Mouse (Mus musculus) embryonic facial prominence, embryonic 14.5 days (tissue): ENCODE data around the gene Tlr3. TPM values are rescaled to one million over a fixed set of nuclear protein-coding genes. Genes with fewer than 3 reads are reported as not detected.

Experiments used
- ATAC-seq: fragments of 200-750 bp; cut with Nextera tagmentation; 2 replicates; pipeline ENCODE4 v1.8.0; 2017; ENCODE audit warnings: low read depth, moderate number of reproducible peaks, moderate TSS enrichment
- DNase-seq: peaks from one replicate; pipeline ENCODE4 v3.0.0-alpha.2; 2015; ENCODE audit warnings: low spot score
- H3K27ac ChIP-seq: fragments of 300-500 bp; sonication (generic); replicated peaks from 2 replicates; pipeline ENCODE4 v1.5.1; 2014; ENCODE audit warnings: low read depth, mild to moderate bottlenecking, low read length, moderate library complexity
- H3K27me3 ChIP-seq: fragments of 300-500 bp; sonication (generic); replicated peaks from 2 replicates; pipeline ENCODE4 v1.6.1; 2014; ENCODE audit warnings: low read length; ENCODE audit not compliant: control insufficient read depth, insufficient read depth
- H3K36me3 ChIP-seq: fragments of 300-500 bp; sonication (generic); 2 replicates; pipeline ENCODE4 v1.6.1; 2014; ENCODE audit warnings: low read length, mixed read lengths; ENCODE audit not compliant: control insufficient read depth, insufficient read depth
- H3K4me1 ChIP-seq: fragments of 300-500 bp; sonication (generic); 2 replicates; pipeline ENCODE4 v1.6.1; 2014; ENCODE audit warnings: antibody characterized with exemption, low read length; ENCODE audit not compliant: control insufficient read depth, insufficient read depth
- H3K4me2 ChIP-seq: fragments of 300-500 bp; sonication (generic); 2 replicates; pipeline ENCODE4 v1.6.1; 2014; ENCODE audit warnings: low read depth, mild to moderate bottlenecking, low read length, moderate library complexity, mixed read lengths
- H3K4me3 ChIP-seq: fragments of 300-500 bp; sonication (generic); 2 replicates; pipeline ENCODE4 v1.5.1; 2014; ENCODE audit warnings: low read depth, mild to moderate bottlenecking, low read length
- H3K9ac ChIP-seq: fragments of 300-500 bp; sonication (generic); 2 replicates; pipeline ENCODE4 v1.6.1; 2014; ENCODE audit warnings: low read depth, mild to moderate bottlenecking, low read length, moderate library complexity, mixed read lengths
- H3K9me3 ChIP-seq: fragments of 300-500 bp; sonication (generic); 2 replicates; pipeline ENCODE4 v1.6.1; 2016; ENCODE audit warnings: low read length; ENCODE audit not compliant: control insufficient read depth
- WGBS: fragments of 180-500 bp; shearing (Covaris S2); extraction: QIAGEN DNeasy Blood & Tissue Kit; methylation state at CpG from one replicate; pipeline ENCODE4 v1.1.7; 2014; 5-methylcytosine and 5-hydroxymethylcytosine counted together
- polyA plus RNA-seq: library from polyadenylated mRNA; unstranded; fragments of >200 nt; fragmentation: Nextera tagmentation; extraction: Ambion mirVana; gene quantifications from 2 replicates; pipeline ENCODE4 v1.2.1, GENCODE M21; 2014

The Tlr3 gene
- polyA plus RNA-seq, 1 experiment from 2014 or later: 2.6 TPM

GRCm38 (mm10) chr8:45363220-45363619 lies 47.7 kb downstream of the Tlr3 start:
- ATAC-seq (no peak), DNase-seq (no peak)
- H3K9me3 ChIP-seq: no peaks in the 10 kb centered on the region
- no peak overlapping the region for H3K9ac ChIP-seq
- H3K4me3 ChIP-seq: no peak overlapping the region
- 69% methylated on average over 1 of the region's 1 CpGs for WGBS
- H3K36me3 ChIP-seq: no peaks in the 10 kb centered on the region
- no peaks in the 10 kb centered on the region for H3K4me1 ChIP-seq
- H3K27ac ChIP-seq: no peak overlapping the region
- no peaks in the 10 kb centered on the region for H3K27me3 ChIP-seq
- no peak overlapping the region for H3K4me2 ChIP-seq

GRCm38 (mm10) chr8:45362323-45362722 lies 48.6 kb downstream of the Tlr3 start:
- no peak for ATAC-seq
- WGBS: 58% methylated on average over 6 of the region's 6 CpGs
- H3K4me1 ChIP-seq: peaks cover 3% of the 10 kb centered on the region; the same call in 1 of the 2 replicates
- no peak for DNase-seq
- H3K9ac ChIP-seq: no peak overlapping the region
- no peaks in the 10 kb centered on the region for H3K36me3 ChIP-seq
- no peaks in the 10 kb centered on the region for H3K27me3 ChIP-seq
- H3K4me2 ChIP-seq: no peak overlapping the region
- no peak overlapping the region for H3K27ac ChIP-seq
- no peak overlapping the region for H3K4me3 ChIP-seq
- H3K9me3 ChIP-seq: no peaks in the 10 kb centered on the region

GRCm38 (mm10) chr8:45359091-45359605 lies 51.7 kb downstream of the Tlr3 start:
- H3K4me3 ChIP-seq: peak overlapping the region; percentile 66
- no peaks in the 10 kb centered on the region for H3K9me3 ChIP-seq
- peak overlapping the region; percentile 92 for H3K4me2 ChIP-seq
- WGBS: 78% methylated on average over 6 of the region's 6 CpGs
- H3K27me3 ChIP-seq: no peaks in the 10 kb centered on the region
- H3K4me1 ChIP-seq: peaks cover 7% of the 10 kb centered on the region
- ATAC-seq: no peak
- H3K36me3 ChIP-seq: no peaks in the 10 kb centered on the region
- DNase-seq: peak; percentile 14
- H3K27ac ChIP-seq: 0 out of 2 replicates have a peak overlapping the region, but pooled peaks have one; percentile 55
- H3K9ac ChIP-seq: peak overlapping the region; percentile 90; the same call in 1 of the 2 replicates

GRCm38 (mm10) chr8:45358132-45358918 lies 52.6 kb downstream of the Tlr3 start:
- ATAC-seq: peak; percentile 84
- Histone ChIP-seq H3K9me3 (no peaks in the 10 kb centered on the region), H3K27me3 (no peaks in the 10 kb centered on the region), H3K9ac (peak overlapping the region; percentile 90), H3K4me2 (peak overlapping the region; percentile 92), H3K4me3 (peak overlapping the region; percentile 66), H3K27ac (peak overlapping the region; percentile 55), H3K36me3 (no peaks in the 10 kb centered on the region; the same call in 1 of the 2 replicates), H3K4me1 (peaks cover 7% of the 10 kb centered on the region)
- DNase-seq: peak; percentile 66
- WGBS: 2% methylated on average over 26 of the region's 49 CpGs

- 84% methylated on average over 6 of the region's 6 CpGs for WGBS
- no peak for DNase-seq
- H3K27me3 ChIP-seq: no peaks in the 10 kb centered on the region
- no peak overlapping the region for H3K4me3 ChIP-seq
- H3K9ac ChIP-seq: no peak overlapping the region
- H3K9me3 ChIP-seq: no peaks in the 10 kb centered on the region
- H3K27ac ChIP-seq: no peak overlapping the region
- ATAC-seq: no peak
- no peaks in the 10 kb centered on the region; the same call in 1 of the 2 replicates for H3K36me3 ChIP-seq
- H3K4me1 ChIP-seq: peaks cover 7% of the 10 kb centered on the region
- H3K4me2 ChIP-seq: no peak overlapping the region
These were observed 55.1 kb downstream of the Tlr3 start for GRCm38 (mm10) chr8:45355809-45356208.

Other genes starting within 250 kb of the Tlr3 start
- not detected in 2 replicates for gene F11, start 149.0 kb downstream of the Tlr3 start, polyA plus RNA-seq
- gene Klkb1, start 116.2 kb downstream of the Tlr3 start, polyA plus RNA-seq: 0.07 and 0.13 TPM in 2 replicates
- not detected in 2 replicates for gene Gm45753, start 102.6 kb downstream of the Tlr3 start, polyA plus RNA-seq
- 2.7 and 3.5 TPM in 2 replicates for gene Cyp4v3, start 77.9 kb downstream of the Tlr3 start, polyA plus RNA-seq
- 17.2 and 17.6 TPM in 2 replicates for gene Fam149a, start 28.8 kb downstream of the Tlr3 start, polyA plus RNA-seq
- gene Sorbs2, start 96.7 kb upstream of the Tlr3 start, polyA plus RNA-seq: 32.2 and 36.7 TPM in 2 replicates